Mouse (Mus musculus) kidney, adult 9 months (tissue): ENCODE results near the gene Tnfrsf26.
A peak's percentile ranks its signal among the peaks of the same experiment; 100 is the strongest.
"Not testable (repeated sequence)": the region's sequence is repeated elsewhere in the genome, so short reads cannot be mapped to it uniquely, and the experiment has no call there.

Source experiments
- DNase-seq: peaks from one replicate; pipeline ENCODE4 v3.0.0; 2022

Tnfrsf26 gene

DNA sequence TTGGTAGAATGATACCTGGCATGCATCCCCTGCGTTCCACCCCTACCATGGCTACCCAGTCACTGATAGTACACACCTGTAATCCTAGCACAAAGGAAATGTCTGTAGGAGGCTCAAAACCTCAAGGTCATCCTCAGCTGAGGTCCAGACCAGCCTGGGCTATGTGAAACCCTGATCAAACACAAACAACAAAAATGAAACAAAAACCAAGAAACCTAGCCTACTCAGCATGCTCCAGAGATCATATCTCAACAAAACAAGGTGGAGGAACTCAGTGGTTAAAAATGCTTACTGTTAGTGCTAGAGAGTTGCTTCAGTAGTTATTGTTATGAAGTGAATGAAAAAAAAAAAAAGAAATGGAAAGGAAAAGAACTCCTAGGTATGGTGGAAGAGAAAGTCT lies at the start of gene Tnfrsf26:
TSS of gene Tnfrsf26 (minus strand) at position 183 of the 400 bp plus-strand sequence.
- DNase-seq = no peak

DNA sequence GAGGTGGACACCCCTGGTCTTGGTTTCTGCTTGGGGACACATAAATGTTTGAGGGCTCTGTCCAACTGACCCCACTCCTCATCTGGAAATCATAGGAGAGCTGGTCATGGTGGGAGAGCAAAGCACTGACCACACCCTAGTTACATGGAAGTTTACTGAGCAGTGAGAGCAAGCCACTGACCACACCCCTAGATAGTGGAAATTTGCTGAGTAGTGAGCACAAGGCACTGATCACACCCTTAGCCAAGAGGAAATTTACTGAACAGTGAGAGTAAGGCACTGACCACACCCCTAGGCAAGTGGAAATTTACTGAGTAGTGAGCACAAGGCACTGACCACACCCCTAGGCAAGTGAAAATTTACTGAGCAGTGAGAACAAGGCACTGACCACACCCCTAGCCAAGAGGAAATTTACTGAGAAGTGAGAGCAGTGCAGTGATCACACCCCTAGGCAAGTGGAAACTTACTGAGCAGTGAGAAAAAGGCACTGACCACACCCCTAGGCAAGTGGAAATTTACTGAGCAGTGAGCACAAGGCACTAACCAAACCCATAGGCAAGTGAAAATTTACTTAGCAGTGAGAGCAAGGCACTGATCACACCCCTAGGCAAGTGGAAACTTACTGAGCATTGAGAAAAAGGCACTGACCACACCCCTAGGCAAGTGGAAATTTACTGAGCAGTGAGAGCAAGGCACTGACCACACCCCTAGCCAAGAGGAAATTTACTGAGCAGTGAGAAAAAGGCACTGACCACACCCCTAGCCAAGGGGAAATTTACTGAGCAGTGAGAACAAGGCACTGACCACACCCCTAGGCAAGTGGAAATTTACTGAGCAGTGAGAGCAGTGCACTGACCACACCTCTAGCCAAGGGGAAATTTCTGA lies 38.1 kb upstream of the Tnfrsf26 start:
- no peak for DNase-seq

DNA sequence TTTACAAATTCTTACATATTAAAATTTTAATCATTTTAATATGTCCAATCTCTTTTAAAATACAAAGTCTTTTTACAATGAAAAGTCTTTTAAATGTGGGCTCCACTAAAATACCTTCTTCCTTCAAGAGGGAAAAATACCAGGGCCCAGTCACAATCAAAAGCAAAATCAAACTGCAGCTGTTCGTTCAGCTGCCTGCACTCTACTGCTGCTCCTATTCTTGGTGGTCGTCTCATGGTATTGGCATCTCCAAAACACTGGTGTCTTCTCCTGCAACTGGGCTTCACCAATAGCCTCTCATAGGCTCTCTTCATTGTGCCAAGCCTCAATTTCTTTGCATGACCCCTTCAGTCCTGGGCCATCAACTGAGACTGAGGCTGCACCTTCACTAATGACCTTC lies 34.9 kb upstream of the Tnfrsf26 start:
- no peak for DNase-seq

DNA sequence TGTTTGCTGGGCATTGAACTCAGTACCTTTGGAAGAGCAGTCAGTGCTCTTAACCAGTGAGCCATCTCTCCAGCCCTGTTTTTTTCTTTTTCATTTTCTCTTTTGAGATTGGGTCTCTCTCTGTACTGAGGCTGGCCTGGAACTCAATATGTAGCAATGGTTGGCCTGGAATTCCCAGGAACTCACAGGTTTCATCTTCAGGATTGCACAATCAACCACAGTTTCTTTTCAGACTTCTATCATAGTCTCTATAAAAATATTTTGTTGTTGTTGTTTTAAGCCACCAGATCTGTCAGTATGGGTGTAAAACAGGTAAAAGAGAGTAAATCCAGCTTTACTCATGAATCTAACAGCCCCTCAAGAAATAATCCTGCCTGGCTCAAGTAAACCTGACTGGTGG lies 32.3 kb upstream of the Tnfrsf26 start:
- DNase-seq = no peak

DNA sequence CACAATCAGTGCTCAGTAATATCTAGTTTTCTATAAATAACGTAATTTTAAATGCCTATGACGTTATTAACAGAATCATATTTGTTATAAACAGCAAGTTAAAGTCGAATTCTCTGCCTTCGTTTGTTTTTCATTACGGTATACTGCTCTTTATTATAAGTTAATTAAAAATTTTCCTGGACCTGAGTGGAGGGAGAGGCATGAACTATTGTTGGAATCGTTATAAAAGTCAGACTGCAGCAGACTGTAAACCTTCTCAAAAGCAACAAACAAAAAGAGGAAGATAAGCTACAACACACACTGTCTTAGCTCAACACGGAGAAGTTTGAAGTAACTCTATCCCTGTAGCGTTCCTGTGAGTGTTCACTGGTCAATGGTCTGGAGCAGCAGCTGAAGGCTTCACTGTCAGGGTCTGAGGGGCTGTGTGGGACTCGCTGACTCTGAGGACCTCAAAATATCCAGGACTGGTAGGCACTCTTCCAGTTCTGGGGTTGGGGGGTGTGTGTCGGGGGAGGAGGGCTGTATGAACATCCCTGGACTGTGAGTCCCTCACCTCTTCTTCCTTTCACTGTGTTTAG lies 21.3 kb upstream of the Tnfrsf26 start:
- not testable (repeated sequence) for DNase-seq

DNA sequence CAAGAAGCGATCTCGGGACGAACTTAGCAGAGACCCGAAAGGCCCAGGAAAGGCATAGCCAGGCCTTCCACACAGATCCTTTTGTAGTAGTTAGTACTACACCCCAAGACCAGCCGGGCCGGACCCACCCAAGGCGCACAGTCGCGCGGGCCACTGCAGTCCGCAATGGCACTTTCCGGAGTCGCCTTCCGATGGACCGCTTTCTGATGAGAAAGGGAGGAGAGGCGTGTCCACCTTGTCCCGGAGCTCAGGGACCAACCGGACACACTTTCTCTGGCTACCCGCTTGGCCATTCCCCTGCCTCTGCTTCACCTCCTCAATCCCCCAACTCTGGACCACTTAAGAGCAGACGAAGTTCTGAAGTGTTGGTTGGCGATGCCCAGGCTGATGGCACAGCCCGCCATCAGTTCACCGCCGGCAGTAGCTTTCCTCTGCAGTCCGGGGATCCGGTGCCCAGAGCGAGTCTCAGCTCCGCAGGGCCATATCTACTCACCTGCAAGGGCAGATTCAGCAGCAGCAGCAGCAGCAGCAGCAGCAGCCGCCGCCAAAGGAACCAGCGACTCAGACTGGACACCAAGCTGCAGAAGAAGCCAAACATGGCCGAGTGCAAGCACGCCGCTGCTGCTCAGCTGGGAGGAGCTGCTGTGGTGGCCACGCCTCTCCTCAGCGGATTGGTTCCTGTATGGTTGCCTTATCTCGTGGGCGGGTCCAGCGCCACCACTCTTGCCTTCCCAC lies 20.7 kb upstream of the Tnfrsf26 start, which contains the start of gene Tnfrsf22:
TSS of gene Tnfrsf22 (minus strand) at position 628 of the 735 bp plus-strand sequence.
- DNase-seq = peak; percentile 80

DNA sequence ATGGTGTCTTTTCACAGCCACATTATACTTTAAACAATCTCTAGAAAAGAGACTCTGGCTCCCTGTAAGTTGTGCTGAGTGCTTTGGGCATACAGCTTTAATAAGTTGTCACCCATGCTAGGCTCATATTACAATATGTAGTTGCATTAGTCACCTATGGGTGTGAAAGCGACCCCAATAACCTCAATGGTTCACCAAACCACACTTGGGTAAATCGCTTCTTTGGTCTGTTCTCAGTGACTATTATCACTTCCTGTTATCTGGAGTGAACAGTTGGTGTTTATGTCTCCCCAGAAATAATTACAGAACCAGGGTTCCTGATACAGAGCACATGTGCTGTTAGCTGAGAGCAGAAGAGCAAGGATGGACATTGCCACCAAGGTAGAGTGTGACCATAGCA lies 15.4 kb upstream of the Tnfrsf26 start:
- DNase-seq = not testable (repeated sequence)

DNA sequence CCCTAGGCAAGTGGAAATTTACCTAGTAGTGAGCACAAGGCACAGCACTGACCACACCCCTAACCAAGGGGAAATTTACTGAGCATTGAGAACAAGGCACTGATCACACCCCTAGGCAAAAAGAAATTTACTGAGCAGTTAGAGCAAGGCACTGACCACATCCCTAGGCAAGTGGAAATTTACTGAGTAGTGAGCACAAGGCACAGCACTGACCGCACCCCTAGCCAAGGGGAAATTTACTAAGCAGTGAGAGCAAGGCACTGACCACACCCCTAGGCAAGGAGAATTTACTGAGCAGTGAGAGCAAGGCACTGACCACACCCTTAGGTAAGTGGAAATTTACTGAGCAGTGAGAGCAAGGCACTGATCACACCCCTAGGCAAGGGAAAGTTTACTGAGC lies 8.2 kb upstream of the Tnfrsf26 start:
- no peak for DNase-seq

DNA sequence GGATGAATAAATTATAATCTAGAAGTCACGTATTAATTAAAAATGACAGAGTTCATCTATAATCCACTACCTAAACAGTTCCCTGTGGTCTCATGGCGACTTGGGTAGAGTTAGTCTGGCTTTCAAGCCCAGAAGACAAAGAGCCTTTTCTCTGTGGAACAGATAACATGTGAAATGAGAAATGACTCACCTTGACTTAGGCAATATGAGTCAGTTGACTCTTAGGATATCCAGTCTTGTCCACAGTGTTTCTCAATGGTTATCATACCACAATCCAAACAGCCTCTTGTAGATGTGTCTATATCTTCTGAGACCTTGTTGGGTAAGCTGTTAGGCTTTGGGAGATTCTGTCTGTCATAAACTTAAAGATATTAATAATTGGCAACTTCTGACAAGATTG lies 3.0 kb upstream of the Tnfrsf26 start:
- no peak for DNase-seq

DNA sequence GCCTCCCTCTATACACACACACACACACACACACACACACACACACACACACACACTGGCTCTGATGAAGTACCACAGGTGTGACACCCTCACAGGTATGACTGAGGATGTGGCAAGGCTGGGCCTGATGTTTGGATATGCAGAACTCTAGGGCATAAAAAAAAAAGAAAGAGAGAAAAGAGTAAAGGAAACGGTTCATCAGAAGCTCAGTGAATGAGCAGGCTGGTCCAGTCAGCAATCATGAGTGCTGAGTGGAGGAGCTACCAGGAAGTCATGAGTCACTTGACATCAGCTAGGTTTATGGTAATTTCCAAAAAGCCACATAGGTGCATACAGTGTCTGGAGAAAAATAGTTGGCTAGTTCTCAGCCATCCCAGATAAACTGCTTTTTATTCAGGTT lies 979 bp upstream of the Tnfrsf26 start:
- DNase-seq = no peak

DNA sequence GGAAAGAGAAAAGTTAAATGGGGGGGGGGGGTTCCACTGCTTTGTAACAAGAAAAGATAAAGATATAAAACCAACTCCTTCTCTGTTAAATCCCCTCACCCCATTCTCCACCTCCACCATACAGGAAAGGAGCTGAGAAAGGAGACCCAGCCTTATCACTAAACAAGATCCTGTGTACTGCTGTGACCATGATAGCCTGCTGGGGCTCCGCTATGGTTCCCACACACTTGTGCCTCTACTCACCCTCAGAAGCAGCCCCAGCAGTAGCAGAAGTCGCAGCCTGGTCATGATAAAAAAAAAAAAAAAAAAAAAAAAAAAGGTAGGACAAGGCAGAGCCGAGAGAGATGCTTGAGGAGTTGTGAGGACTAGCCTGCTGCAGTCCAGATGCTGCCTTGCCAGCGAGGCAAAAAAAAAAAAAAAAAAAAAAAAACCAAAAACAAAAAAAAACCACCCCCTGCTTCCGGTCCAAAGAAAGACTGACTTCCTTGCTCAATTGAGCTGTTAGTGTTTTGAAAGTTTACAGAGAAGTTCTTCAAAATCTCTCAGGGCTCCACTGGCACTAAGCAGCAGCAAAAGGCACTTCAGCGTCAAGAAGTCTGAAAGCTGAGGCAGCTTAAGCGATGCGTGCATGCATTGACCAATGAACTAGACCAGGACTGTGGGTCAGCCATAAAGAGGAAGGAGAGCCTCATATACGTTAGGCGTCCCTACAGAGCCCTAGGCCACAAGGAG lies 801 bp downstream of the Tnfrsf26 start:
- DNase-seq = no peak

DNA sequence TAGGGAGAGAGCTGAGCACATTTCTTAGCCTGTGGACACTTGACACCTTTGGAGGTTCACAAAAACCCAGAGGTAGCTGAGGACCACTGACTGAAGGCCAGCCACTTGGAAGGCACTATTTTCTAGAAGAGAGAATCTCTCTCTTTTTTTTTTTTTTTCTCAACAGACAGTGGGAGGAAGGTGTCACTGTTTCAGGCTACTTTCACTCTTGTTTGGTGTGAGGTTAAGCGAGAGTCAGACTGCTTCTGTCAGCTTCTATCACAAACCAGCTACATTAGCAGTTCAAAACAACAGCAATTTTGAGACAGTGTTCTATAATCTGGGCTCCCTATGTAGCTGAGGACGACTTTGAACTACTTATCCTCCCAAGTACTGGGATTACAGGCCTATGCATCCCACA lies 2.3 kb downstream of the Tnfrsf26 start:
- no peak for DNase-seq

DNA sequence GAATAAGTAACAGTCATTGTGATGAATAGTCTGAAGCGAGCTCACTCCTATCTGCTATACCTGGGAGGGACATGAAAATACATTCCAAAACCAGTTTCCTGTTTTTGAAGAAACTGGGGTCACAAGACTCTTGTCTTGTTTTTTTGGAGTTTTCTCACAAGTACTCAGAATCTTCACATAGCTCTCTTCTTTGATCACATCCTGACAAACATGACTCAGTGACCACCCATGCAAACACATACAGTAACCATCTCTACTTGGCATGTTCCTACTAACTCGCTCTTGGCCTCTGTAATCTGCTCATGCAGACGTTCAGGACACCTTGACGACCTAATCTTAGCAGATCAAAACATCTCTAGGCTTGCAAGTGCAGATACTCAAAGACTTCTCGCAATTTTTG lies 3.4 kb downstream of the Tnfrsf26 start:
- peak; percentile 12 for DNase-seq

DNA sequence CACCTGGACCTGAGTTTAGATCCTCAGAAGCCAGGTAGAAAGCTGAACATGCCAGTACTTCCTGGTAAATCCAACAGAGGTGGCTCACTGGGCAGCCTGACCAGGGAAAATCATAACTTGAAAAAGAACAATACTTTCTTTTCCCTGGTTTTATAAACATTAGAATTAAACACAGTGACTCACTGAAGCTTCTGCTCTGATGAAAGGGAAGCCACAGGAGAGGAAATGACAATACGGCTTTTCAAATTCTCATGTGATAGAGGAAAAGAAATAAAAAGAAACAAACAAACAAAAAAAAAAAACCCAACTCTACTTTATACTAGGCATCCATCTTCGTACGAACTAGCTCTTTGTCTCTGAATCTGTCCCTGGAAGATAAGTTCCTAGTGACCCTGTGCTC lies 4.0 kb downstream of the Tnfrsf26 start:
- no peak for DNase-seq

DNA sequence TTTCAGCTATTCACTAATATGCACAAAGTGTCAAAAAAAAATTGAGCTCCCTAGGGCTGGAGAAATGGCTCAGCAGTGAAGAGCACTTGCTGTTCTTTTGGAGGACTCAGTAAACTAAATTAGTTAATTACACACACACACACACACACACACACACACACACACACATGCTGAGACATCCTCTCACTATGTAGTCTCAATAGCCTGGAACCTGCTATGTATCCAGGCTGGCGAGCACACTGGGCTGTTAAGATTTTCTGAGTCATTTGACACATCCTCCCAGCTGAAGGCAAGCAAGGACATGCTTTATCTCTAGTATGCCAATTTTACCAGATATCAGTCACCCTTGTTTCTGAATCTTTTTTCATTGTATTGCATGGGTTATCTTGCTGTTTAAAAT lies 7.6 kb downstream of the Tnfrsf26 start:
- no peak for DNase-seq

DNA sequence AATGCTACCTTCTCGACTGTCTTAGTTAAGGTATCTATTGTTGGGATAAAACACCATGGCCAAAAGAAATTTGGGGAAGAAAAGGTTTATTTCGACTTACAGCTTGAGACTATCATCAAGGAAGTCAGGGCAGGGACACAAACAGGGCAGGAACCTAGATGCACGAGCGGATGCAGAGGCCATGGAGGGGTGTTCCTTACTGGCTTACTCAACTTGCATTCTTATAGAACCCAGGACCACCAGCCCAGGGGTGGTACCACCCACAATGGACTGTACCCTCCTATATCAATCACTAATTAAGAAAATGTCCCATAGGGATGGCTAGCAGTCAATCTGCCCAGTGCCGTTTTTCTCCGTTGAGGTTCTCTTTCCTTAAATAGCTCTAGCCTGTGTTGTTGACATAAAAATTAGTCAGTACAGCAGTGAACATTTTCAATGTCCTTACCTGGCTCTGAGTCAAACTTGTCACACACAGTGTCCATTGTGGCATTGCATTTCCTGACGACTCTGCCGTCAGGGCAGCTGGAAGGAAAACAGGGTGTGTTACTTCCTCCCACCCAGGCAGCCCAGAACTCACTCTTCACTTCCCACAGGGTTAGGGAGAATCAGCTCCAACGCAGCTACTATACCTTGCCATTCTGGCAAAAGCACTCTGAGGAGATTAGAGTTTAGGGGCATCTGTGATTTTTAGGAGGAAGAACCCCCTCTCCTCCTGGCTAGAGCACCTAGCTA lies 14.0 kb downstream of the Tnfrsf26 start:
- peak; percentile 62 for DNase-seq

DNA sequence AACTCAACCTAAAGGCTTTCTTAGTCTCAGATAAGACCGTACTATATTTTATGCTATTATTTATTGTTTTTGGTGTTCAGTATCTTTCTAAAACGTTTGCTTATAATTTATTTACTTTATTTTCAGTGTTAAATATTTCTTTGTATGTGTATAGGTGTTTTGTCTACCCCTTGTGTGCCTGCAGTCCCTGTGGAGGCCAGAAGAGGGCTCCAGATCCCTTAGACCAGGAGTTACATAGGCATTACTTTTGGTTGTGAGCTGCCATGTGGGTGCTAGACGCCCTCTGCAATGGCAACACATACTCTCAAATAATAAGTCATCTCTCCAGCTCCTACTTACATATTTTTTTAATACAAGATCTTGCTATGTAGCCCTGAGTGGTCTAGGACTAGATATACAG lies 16.3 kb downstream of the Tnfrsf26 start:
- DNase-seq = no peak

DNA sequence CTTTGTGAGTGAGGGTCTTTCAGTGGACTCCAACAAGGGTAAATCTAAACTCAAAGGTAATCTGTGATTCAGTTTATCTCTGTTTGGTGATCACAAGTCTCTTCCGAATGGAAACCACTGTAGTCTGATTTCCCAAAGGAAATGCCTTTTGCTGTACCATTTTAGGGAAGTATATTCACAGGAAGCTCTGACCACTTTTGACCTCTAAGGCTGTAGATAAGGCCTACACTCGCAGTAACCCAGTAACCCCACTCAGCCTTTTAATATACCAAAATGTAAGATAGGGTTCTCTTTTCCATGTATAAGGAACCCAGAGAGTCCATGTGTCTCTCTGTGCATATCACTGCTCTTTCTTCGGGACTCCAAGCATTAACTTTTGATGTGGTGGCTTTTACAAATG lies 23.2 kb downstream of the Tnfrsf26 start:
- no peak for DNase-seq

DNA sequence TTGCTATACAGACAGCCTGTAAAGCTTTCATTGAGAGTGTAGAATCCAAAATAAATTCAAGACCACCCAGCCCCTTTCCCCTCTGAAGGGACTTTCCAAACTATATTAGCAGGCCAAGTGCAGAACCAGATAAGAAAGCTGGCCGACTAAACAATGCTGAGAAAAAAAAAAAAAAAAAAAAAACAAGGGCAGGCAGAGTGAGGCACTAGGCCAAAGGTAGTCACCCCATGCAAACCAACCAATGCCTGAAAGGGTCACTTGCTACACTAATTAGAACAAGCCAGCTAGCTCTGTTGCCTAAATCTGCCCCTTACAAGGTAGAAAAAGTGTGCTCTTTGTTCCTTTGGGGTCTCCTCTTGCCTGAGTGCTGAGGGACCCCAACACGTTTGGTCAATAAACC lies 23.6 kb downstream of the Tnfrsf26 start:
- DNase-seq = no peak

DNA sequence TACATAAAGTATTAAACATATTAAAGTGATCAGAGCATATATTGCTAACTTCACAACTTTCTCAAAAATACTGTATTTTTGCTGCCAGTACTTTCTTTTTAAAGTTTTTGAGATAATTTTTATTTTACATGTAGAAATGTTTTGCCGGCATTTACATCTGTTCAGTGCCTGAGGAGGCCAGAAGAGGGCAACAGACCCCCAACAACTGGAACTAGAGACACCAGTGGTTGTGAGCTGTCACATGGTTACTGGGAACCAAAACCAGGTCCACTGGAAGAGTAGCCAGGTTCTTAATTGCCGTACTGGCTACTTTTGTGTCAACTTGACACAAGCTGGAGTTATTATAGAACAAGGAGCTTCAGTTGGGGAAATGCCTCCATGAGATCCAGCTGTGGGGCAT lies 26.8 kb downstream of the Tnfrsf26 start:
- DNase-seq = no peak

DNA sequence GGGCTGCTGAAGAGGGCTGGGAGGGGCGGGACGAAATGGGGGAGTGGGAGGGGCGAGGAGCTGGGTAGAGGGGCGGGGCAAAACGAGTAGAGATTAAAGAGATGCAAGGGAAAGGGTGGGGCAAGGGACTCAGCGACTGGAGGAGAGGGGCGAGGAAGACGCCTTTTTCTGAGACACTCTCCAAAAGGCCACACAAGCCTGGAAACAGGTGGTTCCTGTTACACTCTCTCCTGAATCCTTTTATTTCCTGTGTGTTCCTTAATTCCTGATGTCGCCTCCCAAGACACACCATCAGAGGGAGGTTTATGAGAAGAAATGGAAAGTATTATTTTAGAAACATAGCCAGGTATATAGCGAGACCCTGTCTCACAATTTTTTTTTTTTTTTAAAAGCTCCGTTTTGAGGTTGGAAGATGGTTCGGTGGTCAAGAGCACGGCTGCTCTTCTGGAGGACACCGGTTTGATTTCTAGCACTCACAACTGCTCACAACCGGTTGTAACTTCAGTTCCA lies 28.2 kb downstream of the Tnfrsf26 start:
- no peak for DNase-seq
